Mouse (Mus musculus) spleen, adult 2 months (tissue): ENCODE results near the gene Tssc4. TPM values are rescaled to one million over a fixed set of nuclear protein-coding genes. Genes with fewer than 3 reads are reported as not detected.

ENCODE experiments used
- DNase-seq, 2 experiments: peaks; one replicate each; pipeline versions ENCODE4 v3.0.0 to v3.0.0-alpha.2; 2012 to 2021; ENCODE audit warnings: low spot score in 2 of 2, low read depth in 1 of 2
- H3K27ac ChIP-seq: fragments of 200-500 bp; 2 replicates; pipeline ENCODE4 v1.5.1; 2012; ENCODE audit warnings: low read length, inconsistent platforms; ENCODE audit not compliant: insufficient read depth
- H3K27me3 ChIP-seq: fragments of 200-500 bp; 2 replicates; pipeline ENCODE4 v1.6.1; 2012; ENCODE audit warnings: mild to moderate bottlenecking, moderate library complexity, low read length, inconsistent platforms; ENCODE audit not compliant: control insufficient read depth, insufficient read depth
- H3K36me3 ChIP-seq: fragments of 200-500 bp; 2 replicates; pipeline ENCODE4 v1.6.1; 2012; ENCODE audit warnings: mild to moderate bottlenecking, low read length, inconsistent platforms; ENCODE audit not compliant: control insufficient read depth, insufficient read depth
- H3K4me1 ChIP-seq: fragments of 200-500 bp; 2 replicates; pipeline ENCODE4 v1.6.1; 2011; ENCODE audit warnings: inconsistent platforms; ENCODE audit not compliant: control insufficient read depth, insufficient read depth, insufficient read length
- H3K4me3 ChIP-seq: fragments of 200-500 bp; 2 replicates; pipeline ENCODE4 v1.5.1; 2011; ENCODE audit warnings: mild to moderate bottlenecking, inconsistent platforms; ENCODE audit not compliant: insufficient read depth, insufficient read length; ENCODE audit errors: extremely low read depth
- CTCF ChIP-seq: fragments of 200-500 bp; IDR thresholded peaks from 2 replicates; pipeline ENCODE4 v1.5.1; 2011; ENCODE audit warnings: mild to moderate bottlenecking, inconsistent platforms; ENCODE audit not compliant: insufficient read depth, insufficient read length, insufficient replicate concordance; ENCODE audit errors: extremely low read depth
- POLR2A ChIP-seq: fragments of 200-500 bp; IDR thresholded peaks from 2 replicates; pipeline ENCODE4 v1.6.1; 2011; ENCODE audit warnings: low read depth, low read length, inconsistent platforms
- WGBS: fragments of 180-500 bp; shearing (Covaris S2); methylation state at CpG from one replicate; pipeline ENCODE4 v1.1.7; 2018; 5-methylcytosine and 5-hydroxymethylcytosine counted together
- polyA plus RNA-seq: library from polyadenylated mRNA; depleted of rRNA; stranded (reverse); fragments of >200 nt; gene quantifications from 2 replicates; pipeline ENCODE4 v1.2.3, GENCODE M21; 2012

The Tssc4 gene
- polyA plus RNA-seq, 1 experiment: 62.9 TPM

DNA sequence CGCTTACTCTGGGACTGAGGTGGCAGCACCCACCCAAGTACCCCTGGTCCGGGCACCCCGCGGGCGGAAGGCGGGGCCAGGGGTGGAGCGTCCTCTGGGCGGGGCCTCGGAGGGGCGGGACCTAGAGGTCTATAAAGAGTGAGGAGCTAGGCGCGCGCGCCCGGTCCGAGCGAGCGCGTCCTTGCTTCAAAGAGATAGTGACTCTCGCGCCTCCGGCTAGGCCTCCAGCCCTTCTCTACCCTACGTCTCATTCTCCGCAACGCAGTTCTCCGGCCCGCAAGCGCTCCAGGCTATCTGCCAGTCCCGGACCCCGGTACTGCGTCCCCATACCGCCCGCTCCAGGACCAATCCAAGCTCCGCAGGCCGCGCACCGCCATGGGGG, 16.4 kb upstream of the Tssc4 start, which contains the start of gene Cd81:
Gene Cd81, plus strand, starts transcription at position 114 of the 382 bp plus-strand sequence.
- H3K36me3 ChIP-seq: no peaks in the 10 kb centered on the region
- WGBS: under 1% methylated on average over 36 of the region's 37 CpGs
- H3K4me3 ChIP-seq: peak within 1 kb of the TSS; percentile 63
- no peak for TF ChIP-seq CTCF
- TF ChIP-seq POLR2A: peak; percentile 78
- peaks cover 39% of the 10 kb centered on the region; the same call in 1 of the 2 replicates for H3K4me1 ChIP-seq
- DNase-seq: peak in 1 of 2 experiments; percentile 84
- H3K27ac ChIP-seq: peak within 1 kb of the TSS; percentile 72
- H3K27me3 ChIP-seq: no peaks in the 10 kb centered on the region

DNA sequence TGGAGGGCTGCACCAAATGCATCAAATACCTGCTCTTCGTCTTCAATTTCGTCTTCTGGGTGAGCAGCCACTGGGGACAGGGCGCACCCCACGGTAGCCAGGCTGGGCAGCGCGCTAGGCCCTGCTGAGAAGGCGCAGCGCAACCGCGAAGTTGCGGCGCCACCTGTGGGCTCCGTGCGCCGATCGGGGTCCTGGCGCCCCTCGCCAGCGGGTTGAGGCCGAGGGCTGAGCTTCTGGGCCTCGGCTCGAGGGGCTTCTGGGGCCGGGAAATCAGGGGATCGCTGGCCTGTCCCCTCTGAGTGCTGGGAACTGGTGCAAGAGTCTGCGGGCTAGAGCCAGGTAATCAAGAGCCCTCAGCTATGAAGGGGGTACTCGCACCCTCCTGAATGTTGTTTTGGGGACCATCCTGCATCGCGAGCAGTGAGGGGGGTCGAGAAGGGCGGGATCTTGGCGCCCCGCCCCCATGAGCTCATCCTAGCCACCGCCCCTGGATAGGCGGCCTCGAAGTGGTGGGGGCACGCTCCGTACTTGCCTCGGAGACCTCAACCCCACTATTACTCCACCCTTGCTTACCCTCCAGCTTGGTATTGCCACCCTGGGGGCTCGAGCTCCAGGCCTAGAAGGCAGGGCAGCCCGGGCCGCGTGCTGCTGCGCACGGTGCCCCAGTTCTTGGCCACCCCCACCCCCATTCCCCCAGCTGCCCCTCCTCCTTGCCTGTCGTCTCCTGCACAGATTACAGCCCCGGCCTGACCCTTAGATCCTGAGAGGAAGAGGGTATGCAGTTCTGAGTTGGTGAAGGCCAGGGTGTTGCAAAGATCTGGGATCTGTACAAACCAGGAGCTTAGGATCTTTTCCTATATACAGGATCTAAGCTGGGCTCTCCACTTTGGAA, 15.8 kb upstream of the Tssc4 start:
- TF ChIP-seq POLR2A (no peak), CTCF (0 out of 2 replicates have a peak, but pooled peaks have one; percentile 29)
- Histone ChIP-seq H3K27ac (peak overlapping the region; percentile 72), H3K36me3 (no peaks in the 10 kb centered on the region), H3K4me3 (peak overlapping the region; percentile 63), H3K27me3 (no peaks in the 10 kb centered on the region), H3K4me1 (peaks cover 45% of the 10 kb centered on the region; the same call in 1 of the 2 replicates)
- WGBS: under 1% methylated on average over 46 of the region's 46 CpGs
- peak in 1 of 2 experiments; percentile 52 for DNase-seq

DNA sequence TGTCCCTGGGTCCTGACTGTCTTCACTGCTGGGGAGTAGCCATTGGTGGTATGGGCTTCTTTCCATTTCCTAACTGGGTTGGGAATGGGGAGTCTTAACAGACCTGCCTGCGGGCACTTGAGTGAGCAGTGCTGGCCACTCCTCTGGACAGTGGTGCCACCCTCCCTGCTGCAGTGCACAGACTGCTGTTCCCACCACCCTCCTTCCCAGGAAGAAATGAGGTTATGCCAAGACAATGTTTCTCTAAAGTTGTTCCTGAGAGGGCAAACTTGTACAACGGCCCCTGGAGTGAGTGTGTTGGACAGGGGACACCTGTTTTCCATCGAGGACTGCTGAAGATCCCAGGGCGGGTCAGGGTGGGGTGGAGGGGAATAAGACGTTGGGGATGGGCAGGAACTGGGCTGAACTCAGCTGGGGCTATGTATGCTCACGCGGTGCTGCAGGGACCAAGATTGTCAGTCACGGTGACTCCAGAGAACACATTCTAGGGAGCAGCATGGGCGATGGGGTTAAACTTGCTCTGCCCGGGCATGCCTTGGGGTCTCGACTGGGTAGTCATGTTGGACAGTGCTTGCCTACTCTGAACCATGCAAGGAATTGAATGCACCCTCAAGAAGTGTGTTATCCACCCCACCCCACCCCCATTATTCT, 15.0 kb upstream of the Tssc4 start:
- Histone ChIP-seq H3K4me1 (peaks cover 51% of the 10 kb centered on the region; the same call in 1 of the 2 replicates), H3K36me3 (no peaks in the 10 kb centered on the region)
- no peak for DNase-seq

DNA sequence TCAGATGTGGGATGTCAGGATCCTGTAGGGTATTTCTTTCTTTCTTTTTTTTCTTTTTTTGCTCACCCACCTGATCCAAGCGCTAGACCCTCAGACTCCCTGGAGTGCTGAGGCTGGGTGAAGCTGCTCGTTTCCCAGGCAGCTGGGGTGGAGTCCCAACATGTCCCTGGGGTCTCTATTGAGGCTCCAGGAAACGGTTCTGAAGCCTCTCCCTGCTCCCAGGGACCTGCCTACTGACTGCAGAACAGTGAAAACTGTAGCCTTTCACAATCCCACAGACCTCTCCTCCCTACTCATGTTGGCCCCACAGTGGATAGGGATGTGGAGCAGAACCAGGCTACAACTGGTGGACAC, 14.5 kb upstream of the Tssc4 start:
- Histone ChIP-seq H3K27me3 (no peaks in the 10 kb centered on the region), H3K36me3 (no peaks in the 10 kb centered on the region), H3K4me3 (0 out of 2 replicates have a peak overlapping the region, but pooled peaks have one; percentile 63), H3K4me1 (peaks cover 51% of the 10 kb centered on the region; the same call in 1 of the 2 replicates), H3K27ac (no peak overlapping the region)
- WGBS: 35% methylated on average over 3 of the region's 3 CpGs
- no peak for DNase-seq
- TF ChIP-seq POLR2A (no peak), CTCF (no peak)

More for the DNA sequence above, 15.0 kb upstream of the Tssc4 start:
- H3K27me3 ChIP-seq: no peaks in the 10 kb centered on the region
- no peak for TF ChIP-seq POLR2A
- no peak for TF ChIP-seq CTCF
- 22% methylated on average over 11 of the region's 11 CpGs for WGBS
- no peak overlapping the region for H3K27ac ChIP-seq
- H3K4me3 ChIP-seq: peak overlapping the region; percentile 63; the same call in 1 of the 2 replicates

DNA sequence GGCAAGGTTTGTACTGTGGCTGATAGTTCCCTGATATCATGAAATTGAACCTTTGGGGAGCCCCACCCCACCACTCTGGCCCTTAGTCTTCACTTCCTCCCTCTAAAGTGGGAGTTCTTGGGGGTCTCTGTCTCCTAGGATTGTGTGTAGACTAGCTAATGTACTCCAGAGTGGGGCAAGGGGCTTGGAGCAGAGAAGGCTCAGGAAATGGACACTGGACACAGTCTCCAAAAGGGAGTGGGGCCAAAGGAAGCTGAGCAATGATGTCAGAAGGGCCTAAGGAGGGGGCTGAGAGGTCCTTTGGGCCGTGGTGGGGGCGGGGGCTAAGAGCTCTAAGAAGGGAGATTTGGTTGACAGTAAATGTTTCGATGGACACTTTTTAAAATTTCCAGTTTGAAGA, 14.0 kb upstream of the Tssc4 start:
- TF ChIP-seq CTCF (no peak), POLR2A (no peak)
- H3K27ac ChIP-seq: no peak overlapping the region
- no peaks in the 10 kb centered on the region for H3K36me3 ChIP-seq
- peaks cover 51% of the 10 kb centered on the region; the same call in 1 of the 2 replicates for H3K4me1 ChIP-seq
- no peak overlapping the region; the same call in 1 of the 2 replicates for H3K4me3 ChIP-seq
- no peak for DNase-seq
- 58% methylated on average over 3 of the region's 3 CpGs for WGBS
- H3K27me3 ChIP-seq: no peaks in the 10 kb centered on the region

DNA sequence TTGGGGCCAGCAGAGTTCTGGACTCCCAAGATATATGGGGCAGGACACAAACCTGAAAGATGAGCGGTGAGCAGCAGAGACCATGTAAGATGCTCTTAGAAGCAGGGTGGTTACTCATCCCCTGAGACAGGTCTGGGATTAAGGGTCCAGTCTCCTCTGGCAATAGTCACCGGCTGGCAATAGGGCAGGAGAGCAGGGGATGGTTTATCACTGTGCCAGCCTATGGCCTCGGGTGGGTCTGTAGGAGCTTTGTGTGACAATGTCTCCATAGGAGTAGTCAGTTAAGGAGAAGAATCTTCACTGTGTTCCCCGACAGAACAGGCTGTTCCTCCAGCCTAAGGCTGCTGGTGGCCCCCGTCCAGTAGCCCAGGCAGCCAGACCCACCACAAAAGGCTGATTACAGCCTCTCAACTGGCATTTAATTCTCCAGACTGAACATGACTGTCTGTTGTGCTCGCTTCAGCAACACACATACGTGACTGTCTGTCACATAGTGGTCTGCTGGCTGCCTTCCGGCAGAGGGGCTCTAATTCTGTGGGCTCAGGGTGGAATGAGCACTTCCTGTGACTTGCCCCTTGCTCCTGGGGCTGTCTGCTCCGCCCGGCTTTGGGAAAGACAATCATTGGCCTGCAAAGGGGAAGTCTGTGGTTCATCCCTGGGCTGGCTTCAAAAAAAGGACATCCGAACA, 13.4 kb upstream of the Tssc4 start:
- no peak for DNase-seq
- 41% methylated on average over 11 of the region's 11 CpGs for WGBS
- no peak overlapping the region for H3K27ac ChIP-seq
- H3K4me1 ChIP-seq: peaks cover 47% of the 10 kb centered on the region; the same call in 1 of the 2 replicates
- no peaks in the 10 kb centered on the region for H3K36me3 ChIP-seq
- H3K4me3 ChIP-seq: no peak overlapping the region
- H3K27me3 ChIP-seq: no peaks in the 10 kb centered on the region
- no peak for TF ChIP-seq POLR2A
- no peak for TF ChIP-seq CTCF
